In genomic region chr8:48385833-48386232, GRCm38 (mm10) we compare ENCODE assay signal across 24 mouse cellular contexts.
DNase-seq lines count a peak whose midpoint lies in the region; ATAC-seq and TF ChIP-seq lines count a peak whose summit lies in the region.
"Had no signal": no experiment of that assay in that cellular context is flagged by ENCODE, and none has a peak within 500 bp of the region (broad histone marks: within the 10 kb centered on the region; RNA-seq: fewer than 3 reads in every experiment).

No protein-coding gene starts in this region.

- intact Hi-C loops in gastrocnemius, adult 2 months (cut with DNase I): no loop called here

- peak overlapping the region; percentile 42 for H3K4me2 ChIP-seq in heart, embryonic 13.5 days
- H3K4me2 ChIP-seq in heart, postnatal 0 days (ENCODE audit: low read depth, low read length): peak overlapping the region; percentile 47
- H3K4me2 ChIP-seq: liver, embryonic 15.5 days; lung, embryonic 15.5 days had no signal

- whole genome bisulfite sequencing in heart, embryonic 13.5 days: 53% methylated on average over 10 of the region's 10 CpGs
- 46% methylated on average over 10 of the region's 10 CpGs for WGBS in heart, postnatal 0 days

- peaks cover 16% of the 10 kb centered on the region for H3K4me1 ChIP-seq in heart, embryonic 13.5 days
- H3K4me1 ChIP-seq in heart, postnatal 0 days (ENCODE audit: control insufficient read depth, insufficient read depth): peaks cover 7% of the 10 kb centered on the region; the same call in 1 of the 2 replicates
- H3K4me1 ChIP-seq: liver, embryonic 15.5 days; lung, embryonic 15.5 days; megakaryocyte, embryonic 14.5 days had no signal

- H3K9ac ChIP-seq in heart, embryonic 13.5 days: no peak overlapping the region
- H3K9ac ChIP-seq in heart, postnatal 0 days (replicated peaks; ENCODE audit: low read depth, low read length): no peak overlapping the region
- H3K9ac ChIP-seq: forebrain, postnatal 0 days; liver, embryonic 15.5 days; lung, embryonic 15.5 days had no signal

- H3K36me3 ChIP-seq in heart, embryonic 13.5 days: no peaks in the 10 kb centered on the region
- H3K36me3 ChIP-seq in heart, postnatal 0 days (replicated peaks; ENCODE audit: control insufficient read depth, insufficient read depth, low read length): no peaks in the 10 kb centered on the region
- H3K36me3 ChIP-seq: liver, embryonic 15.5 days; lung, embryonic 15.5 days had no signal

- H3K27ac ChIP-seq in gastrocnemius, adult 2 months: peak overlapping the region; percentile 62
- peak overlapping the region; percentile 40; the same call in 1 of the 2 replicates for H3K27ac ChIP-seq in heart, embryonic 13.5 days (replicated peaks)
- H3K27ac ChIP-seq in heart, postnatal 0 days (ENCODE audit: low read depth): peak overlapping the region; percentile 43; the same call in 1 of the 2 replicates
- H3K27ac ChIP-seq: limb, embryonic 10.5 days; liver, embryonic 15.5 days; lung, embryonic 15.5 days; stomach, postnatal 0 days had no signal

- no peaks in the 10 kb centered on the region for H3K9me3 ChIP-seq in heart, embryonic 13.5 days
- H3K9me3 ChIP-seq in heart, postnatal 0 days (replicated peaks; ENCODE audit: control insufficient read depth, low read length): no peaks in the 10 kb centered on the region
- H3K9me3 ChIP-seq: limb, embryonic 10.5 days; liver, embryonic 15.5 days; lung, embryonic 15.5 days had no signal

- H3K27me3 ChIP-seq in heart, embryonic 13.5 days (replicated peaks): no peaks in the 10 kb centered on the region
- no peaks in the 10 kb centered on the region for H3K27me3 ChIP-seq in heart, postnatal 0 days (ENCODE audit: control insufficient read depth, insufficient read depth, low read length)
- H3K27me3 ChIP-seq: liver, embryonic 15.5 days; lung, embryonic 15.5 days; megakaryocyte, embryonic 14.5 days had no signal

- peak overlapping the region; percentile 32 for H3K4me3 ChIP-seq in gastrocnemius, adult 2 months
- no peak overlapping the region for H3K4me3 ChIP-seq in heart, embryonic 13.5 days
- peak overlapping the region; percentile 11; the same call in 1 of the 2 replicates for H3K4me3 ChIP-seq in heart, postnatal 0 days (ENCODE audit: low read depth, low read length)
- H3K4me3 ChIP-seq: limb, embryonic 10.5 days; liver, embryonic 15.5 days; lung, embryonic 15.5 days; megakaryocyte, embryonic 14.5 days had no signal

- no peak for ATAC-seq in heart, embryonic 13.5 days (ENCODE audit: extremely low read depth, insufficient number of reproducible peaks, low FRiP score, low TSS enrichment)
- peak; percentile 57; the same call in 1 of the 2 replicates for ATAC-seq in heart, postnatal 0 days (ENCODE audit: insufficient read depth, low read depth)
- ATAC-seq: forebrain, postnatal 0 days had no signal

- no peak for DNase-seq in gastrocnemius, adult 2 months
- no peak for DNase-seq in gastrocnemius, adult 18-20 months (ENCODE audit: low spot score)
- no peak for DNase-seq in heart, adult 9 months (ENCODE audit: low spot score in 2 of 2)
- peak; percentile 37 for DNase-seq in brain, adult 2 months (ENCODE audit: low read depth, low spot score)
- no peak for DNase-seq in heart, postnatal 0 days (ENCODE audit: low spot score)
- DNase-seq in spleen, adult 18-20 months: no peak
- DNase-seq: adrenal gland, postnatal 14 days; cerebellum, adult 11 months; cerebellum, adult 9-11 months; forebrain, postnatal 0 days; gastrocnemius, postnatal 36 days; kidney, adult 8-10 months; kidney, postnatal 14 days; liver; lung, postnatal 36 days; midbrain, embryonic 14.5 days; thymus, adult 2 months; thymus, postnatal 4 days had no signal

- no peak for TF ChIP-seq EP300 in heart, postnatal 0 days (IDR thresholded peaks at IDR 0.05; ENCODE audit: low read depth)

- no peak for TF ChIP-seq CTCF in gastrocnemius, adult 2 months (IDR thresholded peaks at IDR 0.05)
- no peak for TF ChIP-seq CTCF in heart, postnatal 0 days (IDR thresholded peaks at IDR 0.05; ENCODE audit: low read depth)
